Mouse (Mus musculus): ENCODE measurements at regions not wholly inside any gene's neighbourhood (a gene's known extent, or its start where the extent isn't known, plus 50 kb on each side); places are given as distances from the start of the nearest gene placed in this dataset.

GRCm38 (mm10) chr8:86385236-86385635, 195.2 kb downstream of the Abcc12 start:
- TF ChIP-seq POLR2A (IDR thresholded peaks at IDR 0.05; ENCODE audit: control insufficient read depth, extremely low read depth, insufficient read depth, low read length, poor library complexity) (no peak), CTCF (IDR thresholded peaks at IDR 0.05; ENCODE audit: borderline replicate concordance, control insufficient read depth, extremely low read depth, insufficient read depth, low read length, poor library complexity) (no peak)

Measured in thymus, adult 2 months (tissue).